Mouse (Mus musculus): ENCODE measurements around the gene Upb1. TPM values are rescaled to one million over a fixed set of nuclear protein-coding genes. Genes with fewer than 3 reads are reported as not detected.
A peak's percentile ranks its signal among the peaks of the same experiment; 100 is the strongest.

The Upb1 gene
- polyA plus RNA-seq, 1 experiment from 2014 or later, result not detected

DNA sequence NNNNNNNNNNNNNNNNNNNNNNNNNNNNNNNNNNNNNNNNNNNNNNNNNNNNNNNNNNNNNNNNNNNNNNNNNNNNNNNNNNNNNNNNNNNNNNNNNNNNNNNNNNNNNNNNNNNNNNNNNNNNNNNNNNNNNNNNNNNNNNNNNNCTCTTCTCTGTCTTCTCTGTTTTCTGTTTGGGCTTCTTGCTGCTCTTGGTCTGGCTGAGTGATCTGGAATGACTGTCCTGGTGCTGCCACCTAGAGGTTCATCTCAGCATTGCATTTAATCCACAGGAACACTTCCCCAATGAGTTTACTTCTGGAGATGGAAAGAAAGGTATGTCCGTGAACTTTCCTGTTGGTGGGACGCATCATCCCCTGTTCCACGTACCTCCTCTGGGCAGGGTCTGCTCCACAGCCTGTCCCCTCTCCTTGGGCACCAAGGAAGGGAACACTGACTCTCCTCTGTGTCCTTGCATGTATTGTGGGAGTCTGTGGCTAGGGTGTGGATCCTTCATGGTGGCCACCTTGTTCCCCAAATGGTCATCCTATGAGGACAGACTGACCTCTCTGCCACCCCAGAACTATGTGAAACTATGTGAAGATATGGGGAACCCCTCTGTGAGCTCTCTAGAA is 35.8 kb downstream of the Upb1 start:
- ATAC-seq (ENCODE audit: low FRiP score), result peak; percentile 63
- no peaks in the 10 kb centered on the region for H3K9me3 ChIP-seq (ENCODE audit: control insufficient read depth, low read length)
- no peaks in the 10 kb centered on the region for H3K27me3 ChIP-seq (ENCODE audit: control insufficient read depth, insufficient read depth, low read length)
- H3K27ac ChIP-seq (ENCODE audit: low read depth, low read length), result no peak overlapping the region
- H3K4me2 ChIP-seq, result no peak overlapping the region
- no peak overlapping the region for H3K9ac ChIP-seq (ENCODE audit: low read length)
- no peaks in the 10 kb centered on the region for H3K36me3 ChIP-seq (ENCODE audit: control insufficient read depth, insufficient read depth, low read length)
- no peaks in the 10 kb centered on the region; the same call in 1 of the 2 replicates for H3K4me1 ChIP-seq (ENCODE audit: control insufficient read depth, insufficient read depth, low read length)
- WGBS, result 23% methylated on average over 3 of the region's 3 CpGs
- no peak overlapping the region for H3K4me3 ChIP-seq (ENCODE audit: low read depth, low read length)
- peak; percentile 98 for DNase-seq (ENCODE audit: low spot score, missing footprints)

DNA sequence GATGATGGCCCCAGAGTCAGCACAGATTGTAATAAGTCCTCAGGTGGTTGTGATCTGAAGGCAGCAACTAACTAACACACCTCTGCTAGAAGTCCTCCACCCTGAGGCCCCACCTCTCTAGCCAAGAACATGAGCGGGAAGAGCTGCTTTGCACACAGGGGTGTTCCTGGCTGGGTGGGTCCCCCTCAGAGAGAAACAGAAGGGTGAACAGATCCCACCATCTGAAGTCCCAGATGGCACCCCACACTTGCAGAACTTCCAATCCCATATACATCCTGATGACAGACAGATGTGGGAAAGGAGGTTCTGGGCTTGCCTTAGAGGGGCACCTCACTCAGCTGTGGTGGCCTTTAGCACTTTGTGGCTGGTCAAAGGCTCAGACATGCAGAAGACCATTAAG is 36.4 kb downstream of the Upb1 start:
- H3K4me2 ChIP-seq, result no peak overlapping the region
- no peak overlapping the region for H3K27ac ChIP-seq (ENCODE audit: low read depth, low read length)
- WGBS, result 100% methylated on average over 1 of the region's 1 CpGs
- H3K27me3 ChIP-seq (ENCODE audit: control insufficient read depth, insufficient read depth, low read length), result no peaks in the 10 kb centered on the region
- H3K4me3 ChIP-seq (ENCODE audit: low read depth, low read length), result no peak overlapping the region
- H3K36me3 ChIP-seq (ENCODE audit: control insufficient read depth, insufficient read depth, low read length), result no peaks in the 10 kb centered on the region
- no peaks in the 10 kb centered on the region for H3K9me3 ChIP-seq (ENCODE audit: control insufficient read depth, low read length)
- no peaks in the 10 kb centered on the region; the same call in 1 of the 2 replicates for H3K4me1 ChIP-seq (ENCODE audit: control insufficient read depth, insufficient read depth, low read length)
- DNase-seq (ENCODE audit: low spot score, missing footprints), result peak; percentile 71
- no peak overlapping the region for H3K9ac ChIP-seq (ENCODE audit: low read length)
- ATAC-seq (ENCODE audit: low FRiP score), result no peak

DNA sequence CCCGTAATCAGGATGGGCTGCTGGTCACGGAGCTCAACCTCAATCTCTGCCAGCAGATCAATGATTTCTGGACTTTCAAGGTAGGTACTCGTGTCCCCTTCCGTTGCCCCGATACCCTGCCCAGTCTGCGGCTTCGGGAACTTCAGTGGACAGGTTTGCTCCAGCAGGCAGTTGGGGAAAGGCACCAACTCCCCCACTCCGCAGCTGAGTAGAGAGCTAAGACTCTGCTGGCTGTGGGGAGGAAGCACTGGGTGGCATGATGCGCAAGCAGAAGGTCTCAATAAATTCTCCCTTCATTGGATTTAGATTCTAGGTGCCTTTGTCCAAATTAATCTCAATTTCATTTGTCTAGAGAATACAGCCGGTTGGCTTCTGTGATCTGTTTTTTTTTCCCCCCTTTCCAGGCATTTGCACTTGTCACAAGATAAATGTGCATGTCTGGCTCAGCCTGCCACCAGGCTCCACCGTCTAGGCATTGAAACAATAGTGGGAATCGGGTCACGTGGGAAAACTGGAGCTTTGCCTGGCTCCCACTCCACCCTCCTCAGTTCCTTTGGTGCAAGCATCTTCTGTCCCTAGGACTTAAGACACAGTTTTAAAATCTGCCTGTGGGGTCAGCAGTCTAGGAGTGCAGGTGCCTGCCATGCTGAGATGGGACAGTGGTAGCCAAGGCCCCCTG is 37.4 kb downstream of the Upb1 start:
- no peaks in the 10 kb centered on the region for H3K27me3 ChIP-seq (ENCODE audit: control insufficient read depth, insufficient read depth, low read length)
- 76% methylated on average over 13 of the region's 13 CpGs for WGBS
- no peak overlapping the region for H3K9ac ChIP-seq (ENCODE audit: low read length)
- DNase-seq (ENCODE audit: low spot score, missing footprints) (peak; percentile 65), ATAC-seq (ENCODE audit: low FRiP score) (no peak)
- no peak overlapping the region for H3K4me2 ChIP-seq
- H3K9me3 ChIP-seq (ENCODE audit: control insufficient read depth, low read length), result no peaks in the 10 kb centered on the region
- H3K36me3 ChIP-seq (ENCODE audit: control insufficient read depth, insufficient read depth, low read length), result no peaks in the 10 kb centered on the region
- H3K27ac ChIP-seq (ENCODE audit: low read depth, low read length), result no peak overlapping the region
- H3K4me3 ChIP-seq (ENCODE audit: low read depth, low read length), result no peak overlapping the region
- H3K4me1 ChIP-seq (ENCODE audit: control insufficient read depth, insufficient read depth, low read length), result no peaks in the 10 kb centered on the region; the same call in 1 of the 2 replicates

DNA sequence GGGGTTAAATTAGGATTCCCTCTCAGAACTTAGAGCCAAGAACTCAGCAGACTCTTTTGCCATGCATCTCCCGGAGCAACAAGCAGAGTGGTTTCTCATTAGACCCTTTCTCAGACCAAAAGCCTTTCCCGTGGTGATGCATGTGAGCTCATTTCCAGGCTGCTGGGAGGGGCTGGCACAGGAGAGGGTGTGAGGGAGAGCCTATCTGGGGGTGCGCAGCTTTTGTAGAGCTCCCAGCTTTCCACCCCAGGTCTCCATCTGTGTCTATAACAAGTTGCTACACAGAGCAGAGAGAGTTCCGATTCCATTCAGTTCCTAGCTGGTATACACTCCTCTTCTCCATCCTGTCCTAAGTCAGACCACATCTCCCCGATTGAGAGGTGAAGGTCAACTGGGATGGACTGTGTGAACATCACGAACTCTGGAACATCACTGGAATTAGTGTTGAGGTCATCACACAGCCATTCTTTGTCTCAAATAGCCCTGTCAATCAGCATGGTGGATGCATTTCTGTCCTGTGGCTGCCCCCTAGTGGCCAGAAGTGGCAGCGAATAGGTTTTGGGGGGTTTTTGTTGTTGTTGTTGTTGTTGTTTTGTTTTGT is 38.4 kb downstream of the Upb1 start:
- 56% methylated on average over 7 of the region's 7 CpGs for WGBS
- H3K9me3 ChIP-seq (ENCODE audit: control insufficient read depth, low read length), result no peaks in the 10 kb centered on the region
- DNase-seq (ENCODE audit: low spot score, missing footprints) (peak; percentile 93), ATAC-seq (ENCODE audit: low FRiP score) (peak; percentile 72)
- no peak overlapping the region for H3K9ac ChIP-seq (ENCODE audit: low read length)
- H3K27ac ChIP-seq (ENCODE audit: low read depth, low read length), result no peak overlapping the region
- H3K4me2 ChIP-seq, result no peak overlapping the region
- H3K4me3 ChIP-seq (ENCODE audit: low read depth, low read length), result no peak overlapping the region
- no peaks in the 10 kb centered on the region for H3K36me3 ChIP-seq (ENCODE audit: control insufficient read depth, insufficient read depth, low read length)
- no peaks in the 10 kb centered on the region; the same call in none of the 2 replicates for H3K4me1 ChIP-seq (ENCODE audit: control insufficient read depth, insufficient read depth, low read length)
- no peaks in the 10 kb centered on the region for H3K27me3 ChIP-seq (ENCODE audit: control insufficient read depth, insufficient read depth, low read length)

DNA sequence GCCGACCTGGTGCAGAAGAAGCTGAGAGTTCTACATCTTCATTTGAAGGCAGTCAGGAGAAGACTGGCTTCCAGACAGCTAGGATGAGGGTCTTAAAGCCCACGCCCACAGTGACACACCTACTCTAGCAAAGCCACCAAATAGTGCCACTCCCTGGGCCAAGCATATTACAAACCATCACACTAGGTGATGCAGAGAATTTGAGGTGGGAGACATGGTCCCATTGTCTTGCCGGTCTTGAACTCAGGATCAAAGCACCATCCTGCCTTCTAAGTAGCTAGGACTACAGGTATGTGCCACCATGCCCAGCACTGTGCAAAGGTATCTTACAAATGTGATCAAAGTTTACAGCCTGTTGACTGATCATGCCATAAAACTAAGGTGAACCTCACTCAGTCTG is 39.8 kb downstream of the Upb1 start:
- Histone ChIP-seq H3K4me3 (ENCODE audit: low read depth, low read length) (no peak overlapping the region), H3K9ac (ENCODE audit: low read length) (no peak overlapping the region), H3K9me3 (ENCODE audit: control insufficient read depth, low read length) (no peaks in the 10 kb centered on the region), H3K4me2 (no peak overlapping the region), H3K4me1 (ENCODE audit: control insufficient read depth, insufficient read depth, low read length) (peaks cover 7% of the 10 kb centered on the region), H3K36me3 (ENCODE audit: control insufficient read depth, insufficient read depth, low read length) (no peaks in the 10 kb centered on the region), H3K27me3 (ENCODE audit: control insufficient read depth, insufficient read depth, low read length) (no peaks in the 10 kb centered on the region), H3K27ac (ENCODE audit: low read depth, low read length) (no peak overlapping the region)
- WGBS, result 82% methylated on average over 3 of the region's 3 CpGs
- peak; percentile 6 for DNase-seq (ENCODE audit: low spot score, missing footprints)
- no peak for ATAC-seq (ENCODE audit: low FRiP score)

DNA sequence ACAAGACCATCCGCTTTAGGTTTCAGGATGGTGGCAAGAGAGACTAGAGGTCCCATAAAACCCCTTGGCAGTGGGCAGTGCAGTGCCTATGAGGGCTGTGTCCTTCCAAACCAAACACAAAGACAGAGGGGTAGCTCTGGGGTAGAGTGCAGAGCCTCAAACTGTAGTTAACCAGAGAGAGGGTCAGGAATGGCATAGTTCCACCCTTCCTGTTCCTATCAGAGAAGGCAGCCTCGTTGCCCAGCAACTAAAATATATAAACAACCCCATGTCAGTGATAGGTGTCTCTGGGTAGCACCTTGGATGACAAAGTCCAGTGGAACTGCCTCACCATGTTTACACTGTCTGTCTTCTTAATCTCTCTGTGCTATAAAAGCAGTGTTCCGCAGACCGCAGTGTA is 40.9 kb downstream of the Upb1 start:
- ATAC-seq (ENCODE audit: low FRiP score), result no peak
- no peak overlapping the region for H3K4me3 ChIP-seq (ENCODE audit: low read depth, low read length)
- WGBS, result 88% methylated on average over 4 of the region's 4 CpGs

DNA sequence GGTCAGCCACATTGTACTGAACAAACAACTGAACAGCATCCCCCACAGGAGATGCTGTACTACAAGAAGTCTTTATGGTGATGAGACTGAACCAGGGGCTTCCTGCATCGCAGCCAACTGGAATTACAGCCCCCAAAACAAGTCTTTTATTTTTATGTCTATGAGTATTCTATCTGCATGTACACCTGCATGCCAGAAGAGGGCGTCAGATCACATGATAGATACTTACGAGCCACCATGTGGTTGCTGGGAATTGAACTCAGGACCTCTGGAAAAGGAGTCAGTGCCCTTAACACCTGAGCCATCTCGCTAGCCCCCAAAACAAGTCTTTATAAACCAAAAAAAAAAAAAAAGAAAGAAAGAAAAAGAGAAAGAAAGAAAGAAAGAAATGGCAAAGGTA is 42.1 kb downstream of the Upb1 start:
- Histone ChIP-seq H3K9me3 (ENCODE audit: control insufficient read depth, low read length) (no peaks in the 10 kb centered on the region), H3K4me1 (ENCODE audit: control insufficient read depth, insufficient read depth, low read length) (peaks cover 7% of the 10 kb centered on the region), H3K4me3 (ENCODE audit: low read depth, low read length) (no peak overlapping the region), H3K36me3 (ENCODE audit: control insufficient read depth, insufficient read depth, low read length) (no peaks in the 10 kb centered on the region), H3K27ac (ENCODE audit: low read depth, low read length) (no peak overlapping the region), H3K27me3 (ENCODE audit: control insufficient read depth, insufficient read depth, low read length) (no peaks in the 10 kb centered on the region), H3K4me2 (no peak overlapping the region), H3K9ac (ENCODE audit: low read length) (no peak overlapping the region)
- ATAC-seq (ENCODE audit: low FRiP score) (no peak), DNase-seq (ENCODE audit: low spot score, missing footprints) (peak; percentile 12)
- 81% methylated on average over 4 of the region's 4 CpGs for WGBS

More for the DNA sequence above, 40.9 kb downstream of the Upb1 start:
- H3K9ac ChIP-seq (ENCODE audit: low read length), result no peak overlapping the region
- H3K27me3 ChIP-seq (ENCODE audit: control insufficient read depth, insufficient read depth, low read length), result no peaks in the 10 kb centered on the region
- no peak overlapping the region for H3K4me2 ChIP-seq
- peak; percentile 65 for DNase-seq (ENCODE audit: low spot score, missing footprints)
- H3K4me1 ChIP-seq (ENCODE audit: control insufficient read depth, insufficient read depth, low read length), result peaks cover 7% of the 10 kb centered on the region
- H3K36me3 ChIP-seq (ENCODE audit: control insufficient read depth, insufficient read depth, low read length), result no peaks in the 10 kb centered on the region
- no peak overlapping the region for H3K27ac ChIP-seq (ENCODE audit: low read depth, low read length)
- no peaks in the 10 kb centered on the region for H3K9me3 ChIP-seq (ENCODE audit: control insufficient read depth, low read length)

DNA sequence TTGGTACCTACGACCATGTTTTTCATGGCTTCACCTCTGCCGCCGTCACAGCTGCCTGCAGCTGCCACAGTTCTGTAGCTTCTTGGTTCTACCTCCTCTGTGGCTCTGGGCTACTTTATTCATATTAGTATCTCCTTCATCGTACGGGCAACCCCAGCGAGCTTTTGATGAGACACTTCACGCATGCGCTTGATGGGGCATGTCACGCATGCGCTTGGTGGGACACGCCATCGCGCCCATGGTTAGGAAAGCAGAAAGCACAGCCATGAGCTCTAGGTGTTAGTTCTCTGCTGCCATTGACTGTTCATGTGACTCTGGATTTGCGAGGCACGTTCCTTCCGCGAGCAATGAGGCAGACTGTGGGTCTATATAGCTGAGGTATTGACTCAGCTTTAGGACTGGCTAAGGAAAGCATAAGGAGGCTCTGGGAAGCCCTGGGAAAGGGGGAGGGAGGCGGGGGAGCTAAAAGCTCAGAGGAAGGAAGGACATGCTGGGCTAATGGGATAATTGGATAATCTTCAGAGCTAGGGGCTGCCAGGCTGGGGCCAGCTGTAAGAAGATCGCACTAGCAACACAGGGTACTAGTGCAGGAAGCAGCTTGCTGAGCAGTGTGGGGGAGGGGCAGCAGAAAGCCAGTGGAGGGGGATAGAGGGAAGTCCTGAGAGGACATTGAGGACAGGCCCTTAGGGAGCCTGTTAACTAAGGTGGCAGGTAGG is 43.4 kb downstream of the Upb1 start:
- H3K27me3 ChIP-seq (ENCODE audit: control insufficient read depth, insufficient read depth, low read length), result no peaks in the 10 kb centered on the region
- peak; percentile 91 for DNase-seq (ENCODE audit: low spot score, missing footprints)
- 69% methylated on average over 19 of the region's 19 CpGs for WGBS
- H3K36me3 ChIP-seq (ENCODE audit: control insufficient read depth, insufficient read depth, low read length), result no peaks in the 10 kb centered on the region
- no peak overlapping the region for H3K4me2 ChIP-seq
- no peak overlapping the region for H3K9ac ChIP-seq (ENCODE audit: low read length)
- 0 out of 2 replicates have a peak overlapping the region, but pooled peaks have one; percentile 8 for H3K27ac ChIP-seq (ENCODE audit: low read depth, low read length)
- H3K4me3 ChIP-seq (ENCODE audit: low read depth, low read length), result no peak overlapping the region
- peaks cover 7% of the 10 kb centered on the region for H3K4me1 ChIP-seq (ENCODE audit: control insufficient read depth, insufficient read depth, low read length)
- H3K9me3 ChIP-seq (ENCODE audit: control insufficient read depth, low read length), result no peaks in the 10 kb centered on the region
- peak; percentile 84 for ATAC-seq (ENCODE audit: low FRiP score)

DNA sequence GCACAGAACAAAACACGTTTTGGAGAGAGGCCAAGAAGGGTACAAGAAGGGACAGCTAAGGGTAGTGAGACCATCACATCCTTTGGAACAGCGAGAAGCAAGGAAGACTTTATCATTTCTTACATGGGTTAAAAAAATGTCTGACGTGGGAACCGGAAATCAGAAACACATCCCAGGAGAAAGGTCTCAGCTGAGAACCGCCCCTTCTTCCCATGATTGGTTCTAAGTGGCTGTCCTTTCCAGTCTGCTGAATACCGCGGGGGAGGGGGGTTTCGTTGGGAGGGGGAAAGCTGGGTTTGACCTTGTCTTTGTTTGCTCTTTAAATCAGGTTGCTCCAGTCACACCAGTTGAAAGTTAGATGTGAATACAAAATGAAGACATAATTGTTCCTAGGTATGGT is 44.1 kb downstream of the Upb1 start:
- Histone ChIP-seq H3K27me3 (ENCODE audit: control insufficient read depth, insufficient read depth, low read length) (no peaks in the 10 kb centered on the region), H3K36me3 (ENCODE audit: control insufficient read depth, insufficient read depth, low read length) (no peaks in the 10 kb centered on the region), H3K9me3 (ENCODE audit: control insufficient read depth, low read length) (no peaks in the 10 kb centered on the region), H3K4me2 (no peak overlapping the region), H3K4me3 (ENCODE audit: low read depth, low read length) (no peak overlapping the region), H3K4me1 (ENCODE audit: control insufficient read depth, insufficient read depth, low read length) (peaks cover 7% of the 10 kb centered on the region), H3K27ac (ENCODE audit: low read depth, low read length) (peak overlapping the region; percentile 8; the same call in 1 of the 2 replicates), H3K9ac (ENCODE audit: low read length) (no peak overlapping the region)
- DNase-seq (ENCODE audit: low spot score, missing footprints) (peak; percentile 78), ATAC-seq (ENCODE audit: low FRiP score) (no peak)
- WGBS, result 55% methylated on average over 8 of the region's 8 CpGs

All from midbrain, embryonic 11.5 days (tissue).